Mouse (Mus musculus): ENCODE data around the gene Cadps. TPM values are rescaled to one million over a fixed set of nuclear protein-coding genes. Genes with fewer than 3 reads are reported as not detected.
A peak's percentile ranks its signal among the peaks of the same experiment; 100 is the strongest.

Cadps gene
- 12.6 and 13.3 TPM in 2 replicates for polyA plus RNA-seq (2014; fragmentation: Nextera tagmentation; extraction: Ambion mirVana)

GRCm38 (mm10) chr14:12822491-12823219, at the start of gene Cadps:
Cadps (minus strand) TSS chr14:12823079.
- H3K4me1 ChIP-seq (ENCODE audit: control insufficient read depth, insufficient read depth, low read length): 0 out of 2 replicates have a peak, but pooled peaks cover 4% of the 10 kb centered on the region
- H3K36me3 ChIP-seq (ENCODE audit: control insufficient read depth, insufficient read depth, low read length): no peaks in the 10 kb centered on the region
- H3K4me3 ChIP-seq (ENCODE audit: low read depth, low read length): peak within 1 kb of the TSS; percentile 71
- peak; percentile 94 for DNase-seq (ENCODE audit: low spot score, missing footprints)
- ATAC-seq (ENCODE audit: low FRiP score): peak; percentile 71
- H3K4me2 ChIP-seq: peak within 1 kb of the TSS; percentile 78
- H3K27me3 ChIP-seq (ENCODE audit: control insufficient read depth, insufficient read depth, low read length): no peaks in the 10 kb centered on the region
- H3K9ac ChIP-seq (ENCODE audit: low read length): peak within 1 kb of the TSS; percentile 87
- no peaks in the 10 kb centered on the region for H3K9me3 ChIP-seq (ENCODE audit: control insufficient read depth, low read length)
- H3K27ac ChIP-seq (ENCODE audit: low read depth, low read length): peak within 1 kb of the TSS; percentile 70
- WGBS: under 1% methylated on average over 60 of the region's 71 CpGs

- H3K4me1 ChIP-seq (ENCODE audit: control insufficient read depth, insufficient read depth, low read length): no peaks in the 10 kb centered on the region
- no peaks in the 10 kb centered on the region for H3K36me3 ChIP-seq (ENCODE audit: control insufficient read depth, insufficient read depth, low read length)
- H3K9me3 ChIP-seq (ENCODE audit: control insufficient read depth, low read length): no peaks in the 10 kb centered on the region
- WGBS: 89% methylated on average over 1 of the region's 1 CpGs
- H3K4me3 ChIP-seq (ENCODE audit: low read depth, low read length): no peak overlapping the region
- no peaks in the 10 kb centered on the region for H3K27me3 ChIP-seq (ENCODE audit: control insufficient read depth, insufficient read depth, low read length)
- H3K4me2 ChIP-seq: no peak overlapping the region
- ATAC-seq (ENCODE audit: low FRiP score) (no peak), DNase-seq (ENCODE audit: low spot score, missing footprints) (no peak)
- H3K9ac ChIP-seq (ENCODE audit: low read length): no peak overlapping the region
- no peak overlapping the region for H3K27ac ChIP-seq (ENCODE audit: low read depth, low read length)
Observed at GRCm38 (mm10) chr14:12869605-12870004, 46.7 kb upstream of the Cadps start.

GRCm38 (mm10) chr14:12865258-12865657, 42.4 kb upstream of the Cadps start:
- Histone ChIP-seq H3K4me2 (no peak overlapping the region), H3K9ac (ENCODE audit: low read length) (no peak overlapping the region), H3K4me1 (ENCODE audit: control insufficient read depth, insufficient read depth, low read length) (no peaks in the 10 kb centered on the region), H3K36me3 (ENCODE audit: control insufficient read depth, insufficient read depth, low read length) (no peaks in the 10 kb centered on the region), H3K4me3 (ENCODE audit: low read depth, low read length) (no peak overlapping the region), H3K9me3 (ENCODE audit: control insufficient read depth, low read length) (no peaks in the 10 kb centered on the region), H3K27me3 (ENCODE audit: control insufficient read depth, insufficient read depth, low read length) (no peaks in the 10 kb centered on the region), H3K27ac (ENCODE audit: low read depth, low read length) (no peak overlapping the region)
- 76% methylated on average over 2 of the region's 2 CpGs for WGBS
- ATAC-seq (ENCODE audit: low FRiP score) (no peak), DNase-seq (ENCODE audit: low spot score, missing footprints) (no peak)

GRCm38 (mm10) chr14:12843860-12844259, 21.0 kb upstream of the Cadps start:
- DNase-seq (ENCODE audit: low spot score, missing footprints) (no peak), ATAC-seq (ENCODE audit: low FRiP score) (no peak)
- Histone ChIP-seq H3K4me3 (ENCODE audit: low read depth, low read length) (no peak overlapping the region), H3K27me3 (ENCODE audit: control insufficient read depth, insufficient read depth, low read length) (no peaks in the 10 kb centered on the region), H3K36me3 (ENCODE audit: control insufficient read depth, insufficient read depth, low read length) (no peaks in the 10 kb centered on the region), H3K4me2 (no peak overlapping the region), H3K9me3 (ENCODE audit: control insufficient read depth, low read length) (no peaks in the 10 kb centered on the region), H3K4me1 (ENCODE audit: control insufficient read depth, insufficient read depth, low read length) (no peaks in the 10 kb centered on the region), H3K9ac (ENCODE audit: low read length) (no peak overlapping the region), H3K27ac (ENCODE audit: low read depth, low read length) (no peak overlapping the region)

- no peak overlapping the region for H3K4me2 ChIP-seq
- no peak overlapping the region for H3K9ac ChIP-seq (ENCODE audit: low read length)
- WGBS: 81% methylated on average over 1 of the region's 1 CpGs
- no peak overlapping the region for H3K27ac ChIP-seq (ENCODE audit: low read depth, low read length)
- no peaks in the 10 kb centered on the region for H3K4me1 ChIP-seq (ENCODE audit: control insufficient read depth, insufficient read depth, low read length)
- ATAC-seq (ENCODE audit: low FRiP score) (no peak), DNase-seq (ENCODE audit: low spot score, missing footprints) (no peak)
- no peaks in the 10 kb centered on the region for H3K36me3 ChIP-seq (ENCODE audit: control insufficient read depth, insufficient read depth, low read length)
- H3K4me3 ChIP-seq (ENCODE audit: low read depth, low read length): no peak overlapping the region
- H3K9me3 ChIP-seq (ENCODE audit: control insufficient read depth, low read length): no peaks in the 10 kb centered on the region
- no peaks in the 10 kb centered on the region for H3K27me3 ChIP-seq (ENCODE audit: control insufficient read depth, insufficient read depth, low read length)
Observed at GRCm38 (mm10) chr14:12839471-12839870, 16.6 kb upstream of the Cadps start.

- no peak for DNase-seq (ENCODE audit: low spot score, missing footprints)
- no peak overlapping the region for H3K4me3 ChIP-seq (ENCODE audit: low read depth, low read length)
- H3K9me3 ChIP-seq (ENCODE audit: control insufficient read depth, low read length): no peaks in the 10 kb centered on the region
- H3K4me2 ChIP-seq: no peak overlapping the region
- H3K4me1 ChIP-seq (ENCODE audit: control insufficient read depth, insufficient read depth, low read length): no peaks in the 10 kb centered on the region
- no peak overlapping the region for H3K9ac ChIP-seq (ENCODE audit: low read length)
- no peak for ATAC-seq (ENCODE audit: low FRiP score)
- no peaks in the 10 kb centered on the region for H3K27me3 ChIP-seq (ENCODE audit: control insufficient read depth, insufficient read depth, low read length)
- H3K27ac ChIP-seq (ENCODE audit: low read depth, low read length): no peak overlapping the region
- H3K36me3 ChIP-seq (ENCODE audit: control insufficient read depth, insufficient read depth, low read length): no peaks in the 10 kb centered on the region
Observed at GRCm38 (mm10) chr14:12838949-12839348, 16.1 kb upstream of the Cadps start.

- Histone ChIP-seq H3K27me3 (ENCODE audit: control insufficient read depth, insufficient read depth, low read length) (no peaks in the 10 kb centered on the region), H3K4me2 (no peak overlapping the region), H3K4me3 (ENCODE audit: low read depth, low read length) (no peak overlapping the region), H3K4me1 (ENCODE audit: control insufficient read depth, insufficient read depth, low read length) (no peaks in the 10 kb centered on the region), H3K36me3 (ENCODE audit: control insufficient read depth, insufficient read depth, low read length) (no peaks in the 10 kb centered on the region), H3K27ac (ENCODE audit: low read depth, low read length) (no peak overlapping the region), H3K9ac (ENCODE audit: low read length) (no peak overlapping the region), H3K9me3 (ENCODE audit: control insufficient read depth, low read length) (no peaks in the 10 kb centered on the region)
- DNase-seq (ENCODE audit: low spot score, missing footprints) (no peak), ATAC-seq (ENCODE audit: low FRiP score) (no peak)
Observed at GRCm38 (mm10) chr14:12838323-12838722, 15.4 kb upstream of the Cadps start.

- WGBS: 11% methylated on average over 1 of the region's 1 CpGs
- no peak overlapping the region for H3K4me3 ChIP-seq (ENCODE audit: low read depth, low read length)
- H3K36me3 ChIP-seq (ENCODE audit: control insufficient read depth, insufficient read depth, low read length): no peaks in the 10 kb centered on the region
- no peak overlapping the region for H3K4me2 ChIP-seq
- no peaks in the 10 kb centered on the region for H3K9me3 ChIP-seq (ENCODE audit: control insufficient read depth, low read length)
- no peaks in the 10 kb centered on the region for H3K27me3 ChIP-seq (ENCODE audit: control insufficient read depth, insufficient read depth, low read length)
- ATAC-seq (ENCODE audit: low FRiP score): no peak
- H3K27ac ChIP-seq (ENCODE audit: low read depth, low read length): no peak overlapping the region
- no peaks in the 10 kb centered on the region for H3K4me1 ChIP-seq (ENCODE audit: control insufficient read depth, insufficient read depth, low read length)
- DNase-seq (ENCODE audit: low spot score, missing footprints): no peak
- H3K9ac ChIP-seq (ENCODE audit: low read length): no peak overlapping the region
Observed at GRCm38 (mm10) chr14:12837902-12838301, 15.0 kb upstream of the Cadps start.

- Histone ChIP-seq H3K27ac (ENCODE audit: low read depth, low read length) (no peak overlapping the region), H3K9me3 (ENCODE audit: control insufficient read depth, low read length) (no peaks in the 10 kb centered on the region), H3K9ac (ENCODE audit: low read length) (no peak overlapping the region), H3K4me2 (0 out of 2 replicates have a peak overlapping the region, but pooled peaks have one; percentile 78), H3K36me3 (ENCODE audit: control insufficient read depth, insufficient read depth, low read length) (no peaks in the 10 kb centered on the region), H3K4me3 (ENCODE audit: low read depth, low read length) (no peak overlapping the region), H3K27me3 (ENCODE audit: control insufficient read depth, insufficient read depth, low read length) (no peaks in the 10 kb centered on the region), H3K4me1 (ENCODE audit: control insufficient read depth, insufficient read depth, low read length) (0 out of 2 replicates have a peak, but pooled peaks cover 4% of the 10 kb centered on the region)
- peak; percentile 94 for DNase-seq (ENCODE audit: low spot score, missing footprints)
- no peak for ATAC-seq (ENCODE audit: low FRiP score)
- 16% methylated on average over 6 of the region's 6 CpGs for WGBS
Observed at GRCm38 (mm10) chr14:12823781-12824180, 902 bp upstream of the Cadps start.

Data from midbrain, embryonic 11.5 days (tissue).